Mouse (Mus musculus) frontal cortex, adult (tissue): ENCODE measurements around the gene Vpreb2.
"Not testable (repeated sequence)": the region's sequence is repeated elsewhere in the genome, so short reads cannot be mapped to it uniquely, and the experiment has no call there.

Source experiments
- ATAC-seq: cut with Nextera tagmentation; 2 replicates; pipeline ENCODE4 v1.9.2; 2017; ENCODE audit warnings: mild to moderate bottlenecking, moderate library complexity, mixed read lengths; ENCODE audit not compliant: low TSS enrichment

Vpreb2 gene

GRCm38 (mm10) chr16:17987703-17988102, 7.5 kb downstream of the Vpreb2 start:
- no peak for ATAC-seq

GRCm38 (mm10) chr16:17992321-17992720, 12.1 kb downstream of the Vpreb2 start:
- not testable (repeated sequence) for ATAC-seq

- no peak for ATAC-seq
These were observed 19.4 kb downstream of the Vpreb2 start for GRCm38 (mm10) chr16:17999668-18000067.

- no peak for ATAC-seq
These were observed 24.4 kb downstream of the Vpreb2 start for GRCm38 (mm10) chr16:18004589-18004988.

GRCm38 (mm10) chr16:18007083-18007482, 26.9 kb downstream of the Vpreb2 start:
- no peak for ATAC-seq

- ATAC-seq, result no peak
These were observed 30.9 kb downstream of the Vpreb2 start for GRCm38 (mm10) chr16:18011101-18011500.

- ATAC-seq, result not testable (repeated sequence)
These were observed 36.3 kb downstream of the Vpreb2 start for GRCm38 (mm10) chr16:18016482-18016881.

- ATAC-seq, result no peak
These were observed 42.7 kb downstream of the Vpreb2 start for GRCm38 (mm10) chr16:18022780-18023557.

GRCm38 (mm10) chr16:18027371-18027770, 47.1 kb downstream of the Vpreb2 start:
- no peak for ATAC-seq
